Mouse (Mus musculus) natural killer cell, adult 2 months (primary cell): Measurements from ENCODE around the gene Usp18.

Source experiments
- DNase-seq, 2 experiments: peaks; one replicate each; pipeline ENCODE4 v3.0.0; 2022; ENCODE audit warnings: low spot score in 2 of 2

The Usp18 gene

DNA sequence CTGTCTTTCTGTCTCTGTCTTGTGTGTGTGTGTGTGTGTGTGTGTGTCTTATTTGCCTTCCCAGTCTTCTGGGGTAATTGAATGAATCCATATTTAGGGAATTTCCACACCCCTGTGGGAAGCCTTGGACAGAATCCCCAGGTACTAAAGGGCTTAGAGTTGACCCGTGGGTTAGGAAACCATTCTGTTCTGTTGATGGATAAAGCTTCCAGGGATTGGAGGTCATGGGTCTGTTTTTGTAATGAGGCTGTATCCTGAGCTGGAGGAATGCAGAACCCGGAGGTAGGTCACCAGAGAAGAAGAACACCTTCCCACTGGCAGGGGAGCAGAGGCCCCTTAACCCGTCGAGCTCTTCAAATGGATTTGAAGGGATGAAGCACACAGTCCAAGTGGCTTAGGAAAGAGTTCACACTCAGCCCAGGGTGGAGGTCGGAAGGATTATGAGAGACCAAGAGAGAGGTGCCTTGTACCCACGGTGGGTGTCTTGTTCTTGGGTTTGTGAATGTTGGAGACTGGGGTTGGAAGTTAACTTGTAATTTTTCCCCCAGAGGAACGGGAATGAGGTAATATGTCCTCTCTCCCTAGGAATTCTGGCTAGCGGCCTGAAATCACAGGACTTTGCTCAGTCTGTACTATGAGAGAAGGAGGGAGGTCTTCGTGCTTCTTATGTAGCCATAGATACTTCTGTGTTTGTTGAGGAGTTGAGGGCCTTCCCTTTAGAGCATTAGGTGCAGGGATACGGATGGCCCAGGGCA lies 57.9 kb downstream of the Usp18 start:
- no peak for DNase-seq

DNA sequence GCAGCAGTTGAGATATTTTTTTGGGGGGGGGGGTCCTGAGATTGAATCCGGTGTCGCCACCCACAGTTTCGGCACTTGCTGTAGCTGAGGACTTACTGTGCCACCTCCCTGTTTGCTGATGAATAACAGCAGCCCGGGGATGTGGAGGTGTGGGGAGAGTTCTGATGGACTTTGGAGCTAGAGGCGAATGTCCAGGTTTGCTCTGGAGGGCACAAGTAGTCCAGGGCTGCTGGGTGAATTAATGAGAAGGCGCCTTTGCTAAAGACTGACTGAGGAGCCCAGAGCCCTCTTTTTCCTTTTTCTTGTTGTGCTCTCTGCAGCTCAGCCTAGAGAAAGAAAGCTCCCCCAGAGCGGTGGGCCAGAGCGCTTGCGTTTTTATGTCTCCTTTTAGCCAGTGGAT lies 58.9 kb downstream of the Usp18 start:
- no peak for DNase-seq

GRCm38 (mm10) chr6:121305571-121305970 lies 59.9 kb downstream of the Usp18 start:
- no peak for DNase-seq

DNA sequence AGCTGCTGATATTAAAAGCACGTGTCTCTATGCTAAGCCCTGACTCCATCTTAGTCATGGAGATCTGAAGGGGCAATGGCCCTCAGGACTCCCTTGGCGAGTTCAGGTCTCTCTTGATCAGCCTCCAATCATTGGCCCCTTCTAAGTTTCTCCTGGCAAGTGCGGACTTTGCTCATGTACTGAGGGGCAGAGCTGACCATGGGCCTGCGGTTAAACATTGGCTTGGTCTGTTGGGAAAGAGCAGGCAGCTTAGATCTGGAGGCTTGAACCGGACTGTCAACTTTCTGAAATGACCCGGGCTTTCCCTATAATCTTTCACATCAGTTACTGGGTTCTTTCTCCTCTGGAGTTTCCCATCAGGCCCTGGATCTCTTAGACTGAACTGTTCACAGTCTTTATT lies 65.3 kb downstream of the Usp18 start:
- DNase-seq, result no peak

- no peak for DNase-seq
Measured at GRCm38 (mm10) chr6:121319099-121319498, 73.4 kb downstream of the Usp18 start.
